Mouse (Mus musculus) midbrain, postnatal 0 days (tissue): ENCODE measurements at regions not wholly inside any gene's neighbourhood (a gene's known extent, or its start where the extent isn't known, plus 50 kb on each side); places are given as distances from the start of the nearest gene placed in this dataset.

Experiments
- ATAC-seq: fragments of 200-750 bp; cut with Nextera tagmentation; 2 replicates; pipeline ENCODE4 v1.8.0; 2017; ENCODE audit warnings: moderate number of reproducible peaks, mild to moderate bottlenecking, moderate TSS enrichment, moderate library complexity; ENCODE audit not compliant: low FRiP score
- DNase-seq: peaks from one replicate; pipeline ENCODE4 v3.0.0-alpha.2; 2015; ENCODE audit warnings: low spot score
- H3K27ac ChIP-seq: fragments of 300-500 bp; sonication (generic); 2 replicates; pipeline ENCODE4 v1.5.1; 2014; ENCODE audit warnings: low read depth, mild to moderate bottlenecking, low read length, mixed read lengths
- H3K27me3 ChIP-seq: fragments of 300-500 bp; sonication (generic); 2 replicates; pipeline ENCODE4 v1.6.1; 2014; ENCODE audit warnings: low read length, control low read depth, mixed read lengths; ENCODE audit not compliant: insufficient read depth
- H3K36me3 ChIP-seq: fragments of 300-500 bp; sonication (generic); 2 replicates; pipeline ENCODE4 v1.6.1; 2014; ENCODE audit warnings: low read length, control low read depth, mixed read lengths; ENCODE audit not compliant: insufficient read depth
- H3K4me1 ChIP-seq: fragments of 300-500 bp; sonication (generic); 2 replicates; pipeline ENCODE4 v1.6.1; 2014; ENCODE audit warnings: mild to moderate bottlenecking, control low read depth, antibody characterized with exemption, low read length, mixed read lengths; ENCODE audit not compliant: insufficient read depth
- H3K4me2 ChIP-seq: fragments of 300-500 bp; sonication (generic); 2 replicates; pipeline ENCODE4 v1.6.1; 2014; ENCODE audit warnings: low read depth, mild to moderate bottlenecking, low read length, mixed read lengths; ENCODE audit not compliant: poor library complexity, severe bottlenecking
- H3K4me3 ChIP-seq: fragments of 300-500 bp; sonication (generic); 2 replicates; pipeline ENCODE4 v1.5.1; 2014; ENCODE audit warnings: low read depth, mild to moderate bottlenecking, low read length, moderate library complexity
- H3K9ac ChIP-seq: fragments of 300-500 bp; sonication (generic); replicated peaks from 2 replicates; pipeline ENCODE4 v1.6.1; 2014; ENCODE audit warnings: mild to moderate bottlenecking, low read length, moderate library complexity, mixed read lengths; ENCODE audit not compliant: poor library complexity, severe bottlenecking
- H3K9me3 ChIP-seq: fragments of 300-500 bp; sonication (generic); 2 replicates; pipeline ENCODE4 v1.6.1; 2016; ENCODE audit warnings: low read length, control low read depth
- CTCF ChIP-seq: IDR thresholded peaks from 2 replicates; pipeline ENCODE4 v1.5.1; 2016; ENCODE audit warnings: antibody characterized with exemption, mild to moderate bottlenecking
- WGBS: fragments of 180-500 bp; shearing (Covaris S2); extraction: QIAGEN DNeasy Blood & Tissue Kit; methylation state at CpG from one replicate; pipeline ENCODE4 v1.1.7; 2014; 5-methylcytosine and 5-hydroxymethylcytosine counted together

- no peaks in the 10 kb centered on the region for H3K36me3 ChIP-seq
- H3K9ac ChIP-seq = no peak overlapping the region
- no peaks in the 10 kb centered on the region for H3K27me3 ChIP-seq
- no peak for TF ChIP-seq CTCF
- H3K9me3 ChIP-seq = no peaks in the 10 kb centered on the region
- no peaks in the 10 kb centered on the region for H3K4me1 ChIP-seq
- no peak overlapping the region for H3K4me2 ChIP-seq
- no peak overlapping the region for H3K4me3 ChIP-seq
- H3K27ac ChIP-seq = no peak overlapping the region
- peak; percentile 57 for DNase-seq
- 0 out of 2 replicates have a peak, but pooled peaks have one; percentile 44 for ATAC-seq
- WGBS = 48% methylated on average over 3 of the region's 3 CpGs
These were observed 159.3 kb upstream of the Large1 start for GRCm38 (mm10) chr8:73512613-73513012.
